Mouse (Mus musculus): ENCODE data around the gene Mrtfb.
A peak's percentile ranks its signal among the peaks of the same experiment; 100 is the strongest.

Gene Mrtfb

GRCm38 (mm10) chr16:13360835-13361234 is 104.6 kb downstream of the Mrtfb start:
- H3K4me3 ChIP-seq (replicated peaks; ENCODE audit: low read length) = no peak overlapping the region
- no peaks in the 10 kb centered on the region for H3K27me3 ChIP-seq (ENCODE audit: insufficient read depth, low read length)
- peaks cover 10% of the 10 kb centered on the region for H3K4me1 ChIP-seq (replicated peaks; ENCODE audit: low read depth, low read length)
- no peaks in the 10 kb centered on the region for H3K36me3 ChIP-seq (ENCODE audit: insufficient read depth, low read length)
- H3K9me3 ChIP-seq (ENCODE audit: low read length) = no peaks in the 10 kb centered on the region
- TF ChIP-seq NANOG (IDR thresholded peaks at IDR 0.05; ENCODE audit: borderline replicate concordance, low read length) (no peak), CTCF (conservative IDR thresholded peaks at IDR 0.05; ENCODE audit: low read length) (no peak), POU5F1 (IDR thresholded peaks at IDR 0.05; ENCODE audit: borderline replicate concordance, low read length) (no peak)

- no peaks in the 10 kb centered on the region for H3K9me3 ChIP-seq (ENCODE audit: low read length)
- no peaks in the 10 kb centered on the region for H3K36me3 ChIP-seq (ENCODE audit: insufficient read depth, low read length)
- TF ChIP-seq NANOG (IDR thresholded peaks at IDR 0.05; ENCODE audit: borderline replicate concordance, low read length) = no peak
- no peak overlapping the region for H3K4me3 ChIP-seq (replicated peaks; ENCODE audit: low read length)
- peaks cover 19% of the 10 kb centered on the region for H3K4me1 ChIP-seq (replicated peaks; ENCODE audit: low read depth, low read length)
- H3K27me3 ChIP-seq (ENCODE audit: insufficient read depth, low read length) = no peaks in the 10 kb centered on the region
Measured at GRCm38 (mm10) chr16:13363141-13363540, 106.9 kb downstream of the Mrtfb start.

GRCm38 (mm10) chr16:13364145-13364544 is 107.9 kb downstream of the Mrtfb start:
- TF ChIP-seq CTCF (conservative IDR thresholded peaks at IDR 0.05; ENCODE audit: low read length) (no peak), POU5F1 (IDR thresholded peaks at IDR 0.05; ENCODE audit: borderline replicate concordance, low read length) (no peak), NANOG (IDR thresholded peaks at IDR 0.05; ENCODE audit: borderline replicate concordance, low read length) (no peak)
- Histone ChIP-seq H3K4me1 (replicated peaks; ENCODE audit: low read depth, low read length) (peaks cover 14% of the 10 kb centered on the region), H3K9me3 (ENCODE audit: low read length) (no peaks in the 10 kb centered on the region), H3K36me3 (ENCODE audit: insufficient read depth, low read length) (no peaks in the 10 kb centered on the region), H3K27me3 (ENCODE audit: insufficient read depth, low read length) (no peaks in the 10 kb centered on the region), H3K4me3 (replicated peaks; ENCODE audit: low read length) (no peak overlapping the region)

- Histone ChIP-seq H3K4me1 (replicated peaks; ENCODE audit: low read depth, low read length) (peaks cover 23% of the 10 kb centered on the region), H3K27me3 (ENCODE audit: insufficient read depth, low read length) (no peaks in the 10 kb centered on the region), H3K4me3 (replicated peaks; ENCODE audit: low read length) (no peak overlapping the region), H3K36me3 (ENCODE audit: insufficient read depth, low read length) (no peaks in the 10 kb centered on the region), H3K9me3 (ENCODE audit: low read length) (no peaks in the 10 kb centered on the region)
- TF ChIP-seq CTCF (conservative IDR thresholded peaks at IDR 0.05; ENCODE audit: low read length) (no peak), POU5F1 (IDR thresholded peaks at IDR 0.05; ENCODE audit: borderline replicate concordance, low read length) (no peak), NANOG (IDR thresholded peaks at IDR 0.05; ENCODE audit: borderline replicate concordance, low read length) (no peak)
Measured at GRCm38 (mm10) chr16:13366256-13366655, 110.0 kb downstream of the Mrtfb start.

GRCm38 (mm10) chr16:13366802-13367465 is 110.7 kb downstream of the Mrtfb start:
- H3K27me3 ChIP-seq (ENCODE audit: insufficient read depth, low read length) = no peaks in the 10 kb centered on the region
- peaks cover 30% of the 10 kb centered on the region for H3K4me1 ChIP-seq (replicated peaks; ENCODE audit: low read depth, low read length)
- H3K4me3 ChIP-seq (replicated peaks; ENCODE audit: low read length) = no peak overlapping the region
- H3K9me3 ChIP-seq (ENCODE audit: low read length) = no peaks in the 10 kb centered on the region
- no peaks in the 10 kb centered on the region for H3K36me3 ChIP-seq (ENCODE audit: insufficient read depth, low read length)
- TF ChIP-seq CTCF (conservative IDR thresholded peaks at IDR 0.05; ENCODE audit: low read length) = no peak
- TF ChIP-seq NANOG (IDR thresholded peaks at IDR 0.05; ENCODE audit: borderline replicate concordance, low read length) = no peak
- no peak for TF ChIP-seq POU5F1 (IDR thresholded peaks at IDR 0.05; ENCODE audit: borderline replicate concordance, low read length)

GRCm38 (mm10) chr16:13367466-13367856 is 111.2 kb downstream of the Mrtfb start:
- H3K4me3 ChIP-seq (replicated peaks; ENCODE audit: low read length) = no peak overlapping the region
- no peaks in the 10 kb centered on the region for H3K27me3 ChIP-seq (ENCODE audit: insufficient read depth, low read length)
- H3K4me1 ChIP-seq (replicated peaks; ENCODE audit: low read depth, low read length) = peaks cover 35% of the 10 kb centered on the region
- no peaks in the 10 kb centered on the region for H3K36me3 ChIP-seq (ENCODE audit: insufficient read depth, low read length)
- TF ChIP-seq NANOG (IDR thresholded peaks at IDR 0.05; ENCODE audit: borderline replicate concordance, low read length) (no peak), CTCF (conservative IDR thresholded peaks at IDR 0.05; ENCODE audit: low read length) (no peak), POU5F1 (IDR thresholded peaks at IDR 0.05; ENCODE audit: borderline replicate concordance, low read length) (no peak)
- no peaks in the 10 kb centered on the region for H3K9me3 ChIP-seq (ENCODE audit: low read length)

GRCm38 (mm10) chr16:13368645-13369044 is 112.4 kb downstream of the Mrtfb start:
- TF ChIP-seq NANOG (IDR thresholded peaks at IDR 0.05; ENCODE audit: borderline replicate concordance, low read length) (no peak), POU5F1 (IDR thresholded peaks at IDR 0.05; ENCODE audit: borderline replicate concordance, low read length) (no peak), CTCF (conservative IDR thresholded peaks at IDR 0.05; ENCODE audit: low read length) (no peak)
- peaks cover 47% of the 10 kb centered on the region for H3K4me1 ChIP-seq (replicated peaks; ENCODE audit: low read depth, low read length)
- no peaks in the 10 kb centered on the region for H3K9me3 ChIP-seq (ENCODE audit: low read length)
- H3K4me3 ChIP-seq (replicated peaks; ENCODE audit: low read length) = no peak overlapping the region
- no peaks in the 10 kb centered on the region for H3K27me3 ChIP-seq (ENCODE audit: insufficient read depth, low read length)
- H3K36me3 ChIP-seq (ENCODE audit: insufficient read depth, low read length) = peaks cover 2% of the 10 kb centered on the region; the same call in 1 of the 2 replicates

GRCm38 (mm10) chr16:13371740-13372287 is 115.5 kb downstream of the Mrtfb start:
- peaks cover 48% of the 10 kb centered on the region for H3K4me1 ChIP-seq (replicated peaks; ENCODE audit: low read depth, low read length)
- TF ChIP-seq CTCF (conservative IDR thresholded peaks at IDR 0.05; ENCODE audit: low read length) (no peak), NANOG (IDR thresholded peaks at IDR 0.05; ENCODE audit: borderline replicate concordance, low read length) (no peak), POU5F1 (IDR thresholded peaks at IDR 0.05; ENCODE audit: borderline replicate concordance, low read length) (no peak)
- peaks cover 5% of the 10 kb centered on the region; the same call in 1 of the 2 replicates for H3K36me3 ChIP-seq (ENCODE audit: insufficient read depth, low read length)
- no peaks in the 10 kb centered on the region for H3K27me3 ChIP-seq (ENCODE audit: insufficient read depth, low read length)
- 0 out of 2 replicates have a peak overlapping the region, but pooled peaks have one; percentile 4 for H3K4me3 ChIP-seq (replicated peaks; ENCODE audit: low read length)
- no peaks in the 10 kb centered on the region for H3K9me3 ChIP-seq (ENCODE audit: low read length)
